Mouse (Mus musculus) T-helper 17 cell (primary cell): Measurements from ENCODE around the gene Gadd45b.

Experiments
- in situ Hi-C, 2 experiments: fragments of 300-600 bp; cut with MboI, MseI; formaldehyde crosslinking; loops; 1 replicate in 1 of 2; 2 replicates in 1 of 2; pipeline ENCODE4 v1.15.1; 2025; ENCODE audit warnings: high pct_unique_total_duplicates in 2 of 2

Gene Gadd45b

GRCm38 (mm10) chr10:80981564-80982112 is 51.8 kb downstream of the Gadd45b start:
- in situ Hi-C loops: no loop called here
